Mouse (Mus musculus) cerebellum, adult 9-11 months (tissue): ENCODE data around the gene Scube1.

Experiments
- DNase-seq: peaks from one replicate; pipeline ENCODE4 v3.0.0; 2022

The Scube1 gene

DNA sequence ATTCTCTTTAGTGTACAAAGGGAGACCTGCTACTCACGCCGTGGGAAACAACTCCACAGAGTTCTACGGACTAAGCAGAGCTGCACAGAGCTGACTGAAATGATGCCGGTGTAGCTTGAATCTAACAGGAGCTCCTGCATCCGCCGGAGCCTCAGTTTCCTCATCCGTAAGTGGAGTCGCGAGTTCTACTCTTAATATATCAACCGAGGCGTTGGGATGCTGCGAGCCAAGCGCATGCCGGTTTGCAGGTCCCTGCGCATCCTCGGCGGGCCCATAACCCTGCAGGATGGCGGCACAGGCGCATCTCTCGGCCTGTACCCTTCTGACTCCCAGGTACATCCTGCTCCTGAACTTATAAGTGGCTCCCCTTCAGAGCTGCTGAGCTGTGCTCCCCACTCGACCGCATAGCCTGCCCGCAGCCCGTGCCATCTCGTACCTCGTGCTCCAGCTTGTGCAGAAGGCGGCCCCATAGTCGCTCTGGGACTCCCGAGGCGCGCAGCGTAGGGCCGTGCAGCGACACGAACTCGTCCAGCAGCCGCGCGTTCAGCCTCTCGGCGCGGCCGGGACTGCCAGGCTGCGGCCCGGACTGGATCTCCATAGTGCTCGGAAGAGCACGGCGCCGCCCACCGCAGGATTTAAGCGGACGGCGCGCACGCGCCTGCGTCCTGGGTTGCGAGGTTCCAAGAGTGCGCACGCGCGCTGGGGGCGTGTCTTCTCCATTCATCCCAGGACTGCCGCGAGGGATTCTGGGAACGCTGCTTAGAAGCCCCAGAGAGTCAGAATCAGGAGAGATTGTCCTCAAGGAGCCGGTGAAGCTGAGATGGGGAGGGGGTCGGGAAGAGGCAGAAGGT is 130.1 kb downstream of the Scube1 start, which contains the start of gene Ttll12:
Ttll12 (minus strand) TSS at position 645 of the 851 bp plus-strand sequence.
- DNase-seq, result peak; percentile 94

DNA sequence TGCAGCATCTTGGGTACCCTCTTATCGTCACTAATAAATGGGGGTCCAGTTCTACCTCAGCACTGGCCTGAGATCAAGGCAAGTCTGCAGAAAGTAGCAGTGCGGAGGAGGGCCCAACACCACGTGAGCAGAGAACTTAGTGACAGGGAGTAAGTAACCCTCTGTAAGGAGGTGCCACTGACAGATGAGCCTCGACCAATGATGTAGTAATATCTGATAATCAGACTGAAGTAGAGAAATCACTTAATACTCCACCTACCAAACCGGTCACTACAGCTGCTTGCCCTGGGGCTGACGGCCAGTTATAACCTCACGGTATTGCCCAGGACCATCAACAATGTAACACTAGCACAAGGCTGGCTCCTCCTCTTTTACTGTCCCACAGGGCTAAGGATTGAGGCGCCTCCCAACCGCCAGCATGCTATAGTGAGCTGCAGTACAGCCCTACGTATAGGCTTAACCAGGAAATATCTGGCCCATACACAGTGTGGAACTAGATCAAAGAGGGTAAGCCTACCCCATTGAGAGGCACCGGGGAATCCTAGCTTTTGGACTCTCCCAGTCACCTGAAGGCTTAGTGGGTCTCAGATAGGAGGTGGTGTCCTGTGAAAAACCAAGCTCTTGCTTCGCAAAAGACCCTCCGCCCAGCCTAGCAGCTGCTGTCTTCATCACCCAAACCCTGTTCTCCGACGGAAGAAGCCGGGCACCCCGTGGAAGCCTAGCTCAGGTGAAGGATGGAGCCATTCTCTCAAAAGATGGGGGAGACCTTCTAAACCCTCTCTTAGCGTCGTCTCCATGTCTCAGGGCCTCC is 130.9 kb downstream of the Scube1 start:
- DNase-seq, result no peak

DNA sequence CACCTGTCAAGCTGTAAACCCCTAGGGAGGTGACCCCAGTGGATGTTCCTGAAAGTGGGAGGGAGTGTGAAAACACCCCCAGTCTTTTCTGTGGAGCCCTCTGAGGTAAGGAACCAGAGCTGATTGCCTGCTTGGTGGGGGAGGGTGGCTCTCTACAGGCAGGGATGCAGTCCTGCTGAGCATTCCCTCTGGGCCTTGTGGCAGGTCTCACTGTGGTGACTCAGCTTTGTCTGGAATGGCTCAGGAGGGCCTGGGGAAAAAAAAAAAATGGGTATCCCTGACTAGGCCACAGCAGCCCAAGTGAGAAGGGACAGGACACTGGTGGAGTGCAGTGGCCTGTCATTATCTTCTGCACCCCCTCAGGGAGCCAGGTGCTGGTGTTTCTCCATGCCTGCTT is 131.6 kb downstream of the Scube1 start:
- DNase-seq, result no peak

GRCm38 (mm10) chr15:83592260-83593188 is 132.3 kb downstream of the Scube1 start:
- DNase-seq, result no peak

DNA sequence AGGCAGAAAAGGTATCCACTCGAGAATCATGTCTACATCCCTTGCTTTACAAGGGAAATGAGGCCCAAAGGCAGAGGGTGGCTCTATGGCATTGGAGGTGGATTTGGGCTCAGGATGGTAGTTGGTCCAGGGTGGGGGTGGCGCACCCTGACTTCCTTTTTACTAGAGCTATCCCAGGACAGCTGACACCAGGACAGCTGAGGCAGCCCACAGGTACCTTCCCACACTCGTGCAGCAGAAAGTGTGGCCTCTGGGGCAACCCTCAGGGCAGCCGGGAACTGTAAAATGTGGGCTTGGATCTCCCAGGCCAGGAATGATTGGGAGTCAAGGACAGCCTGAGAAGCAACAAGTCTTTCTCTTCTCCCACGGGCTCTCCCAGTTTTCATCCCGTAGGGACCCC is 133.1 kb downstream of the Scube1 start:
- DNase-seq, result no peak

DNA sequence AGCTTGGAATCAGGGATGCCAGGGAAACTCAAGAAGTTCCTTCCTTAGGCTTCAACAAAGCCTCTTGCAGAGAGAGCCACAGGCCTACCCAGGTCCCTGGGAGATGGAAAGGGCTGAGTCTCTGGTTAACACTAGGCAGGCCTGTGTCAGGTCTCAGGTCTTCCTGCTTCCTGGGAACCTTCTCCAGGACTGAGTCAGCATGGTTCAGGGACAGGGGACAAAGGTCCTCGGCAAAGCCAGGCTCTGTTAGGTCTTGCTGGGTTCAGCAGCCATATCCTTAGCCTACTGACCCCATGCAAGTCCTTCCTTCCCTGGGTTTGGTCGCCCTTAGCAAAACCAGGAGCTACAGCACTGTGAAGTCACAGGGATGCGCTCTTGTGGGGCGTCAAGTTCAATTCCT is 134.0 kb downstream of the Scube1 start:
- DNase-seq, result no peak

- DNase-seq, result no peak
Observed at GRCm38 (mm10) chr15:83584741-83585220, 140.0 kb downstream of the Scube1 start.

DNA sequence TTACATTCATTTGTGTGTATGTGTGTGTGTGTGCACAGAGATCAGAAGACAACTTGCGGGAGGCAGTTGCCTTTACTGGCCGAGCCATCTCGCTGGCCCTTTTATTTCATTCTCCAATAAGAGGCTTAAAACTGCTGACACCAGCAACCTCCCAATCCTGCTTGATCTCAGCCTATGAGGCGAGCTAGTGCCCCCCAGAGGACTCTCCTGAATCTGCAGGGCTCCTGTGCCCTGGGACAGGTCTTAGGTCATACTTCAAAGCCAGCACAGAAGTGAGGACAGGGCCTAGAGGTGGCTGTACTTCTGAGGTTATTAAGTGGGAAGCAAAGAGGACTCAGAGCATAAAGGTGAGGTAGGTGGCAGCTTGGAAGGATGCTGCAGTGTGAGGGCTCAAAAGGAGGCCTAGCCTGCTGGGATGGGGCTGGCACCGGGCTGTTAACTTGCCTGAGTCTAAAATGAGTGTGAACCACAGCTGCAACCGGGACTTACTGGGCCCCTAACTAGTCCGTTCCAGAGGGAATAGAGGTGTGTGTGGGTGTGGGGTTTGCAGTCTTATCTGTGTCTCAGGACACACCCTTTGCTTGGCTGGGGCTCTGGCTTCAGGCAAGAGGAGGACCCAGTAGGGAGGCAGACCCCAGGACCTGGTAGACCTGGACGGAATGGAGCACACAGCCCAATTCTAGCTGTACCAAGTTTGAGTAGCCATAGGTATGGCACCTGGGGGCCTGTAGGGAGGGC is 141.2 kb downstream of the Scube1 start:
- DNase-seq, result no peak

GRCm38 (mm10) chr15:83582931-83583330 is 141.9 kb downstream of the Scube1 start:
- DNase-seq, result no peak

DNA sequence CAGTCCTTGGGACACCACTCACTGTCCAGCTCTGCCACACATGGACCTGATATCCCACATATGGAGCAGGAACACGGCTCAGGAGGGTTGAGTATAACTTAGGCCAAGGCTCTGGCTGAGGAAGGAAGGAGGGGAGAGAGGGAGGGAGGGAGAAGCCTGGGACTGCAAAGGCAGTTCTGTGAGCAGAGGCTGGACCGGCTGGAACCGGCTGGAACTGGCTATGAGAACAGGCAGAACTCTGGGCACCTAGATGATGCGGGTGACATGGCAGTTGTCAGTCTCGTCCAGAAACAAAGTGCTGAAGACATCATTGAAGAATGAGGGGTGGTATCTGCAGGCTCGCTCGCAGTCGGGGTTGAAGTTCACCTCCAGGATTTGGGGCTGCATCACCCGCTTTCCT is 148.2 kb downstream of the Scube1 start:
- no peak for DNase-seq

GRCm38 (mm10) chr15:83575543-83575942 is 149.3 kb downstream of the Scube1 start:
- DNase-seq, result no peak

GRCm38 (mm10) chr15:83574731-83575351 is 150.0 kb downstream of the Scube1 start:
- no peak for DNase-seq

- peak; percentile 55 for DNase-seq
Observed at GRCm38 (mm10) chr15:83573606-83574005, 151.2 kb downstream of the Scube1 start.

DNA sequence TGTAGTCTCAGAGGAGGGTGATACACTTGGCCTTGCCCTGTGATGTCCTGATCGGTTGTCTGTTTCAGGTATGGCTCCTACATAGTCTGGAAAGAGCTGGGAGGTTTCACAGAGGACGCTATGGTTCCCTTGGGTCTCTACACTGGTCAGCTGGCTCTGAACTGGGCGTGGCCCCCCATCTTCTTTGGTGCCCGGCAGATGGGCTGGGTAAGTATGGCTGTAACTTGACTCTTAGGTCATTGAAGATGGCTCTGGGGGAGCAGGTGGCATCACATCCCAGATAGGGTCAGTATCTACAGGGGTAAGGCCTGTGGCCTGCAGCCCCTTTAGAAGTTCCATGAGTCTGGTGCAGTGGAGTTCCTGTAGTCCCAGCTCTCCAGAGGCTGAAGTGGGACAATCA is 152.7 kb downstream of the Scube1 start:
- no peak for DNase-seq

DNA sequence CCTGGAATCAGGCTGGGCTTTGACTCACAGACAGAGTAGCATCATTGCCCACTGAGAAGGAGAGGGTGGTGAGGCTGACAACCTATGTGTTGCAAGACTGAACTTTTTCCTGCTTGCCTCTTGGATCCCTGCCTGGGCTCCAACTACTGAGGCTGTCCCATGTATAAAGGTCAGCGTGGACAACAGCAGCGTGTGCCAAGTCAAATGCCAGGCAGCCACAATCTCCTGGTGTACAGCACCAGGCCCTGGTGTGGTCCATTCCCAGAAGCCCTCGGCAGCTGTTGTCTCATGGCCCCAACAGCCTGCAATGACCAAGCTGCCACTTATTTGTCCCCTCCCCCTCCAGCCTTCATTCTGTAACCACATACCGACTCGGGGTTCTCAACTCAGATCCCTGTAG is 153.2 kb downstream of the Scube1 start:
- no peak for DNase-seq

- no peak for DNase-seq
Observed at GRCm38 (mm10) chr15:83570641-83571040, 154.2 kb downstream of the Scube1 start.

- no peak for DNase-seq
Observed at GRCm38 (mm10) chr15:83569682-83570081, 155.1 kb downstream of the Scube1 start.

DNA sequence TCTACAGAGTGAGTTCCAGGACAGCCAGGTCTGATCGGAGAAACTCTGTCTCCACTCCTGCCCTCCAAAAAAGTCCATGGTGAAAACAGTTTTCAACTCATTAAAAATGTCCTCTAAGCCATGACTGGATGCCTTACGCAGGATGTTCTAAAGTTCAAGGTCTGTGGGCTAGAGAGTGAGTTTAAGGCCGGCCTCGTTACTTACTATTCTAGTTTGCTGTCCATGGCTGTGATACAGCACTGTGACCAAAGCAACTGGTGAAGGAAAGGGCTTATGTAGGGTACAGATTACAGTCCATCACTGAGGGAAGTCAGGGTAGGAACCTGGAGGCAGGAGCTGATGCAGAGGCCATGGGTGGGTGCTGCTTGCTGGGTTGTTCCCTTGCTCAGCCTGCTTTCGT is 156.3 kb downstream of the Scube1 start:
- DNase-seq, result no peak

- no peak for DNase-seq
Observed at GRCm38 (mm10) chr15:83567728-83568127, 157.1 kb downstream of the Scube1 start.

GRCm38 (mm10) chr15:83566006-83566405 is 158.8 kb downstream of the Scube1 start:
- no peak for DNase-seq

- DNase-seq, result no peak
Observed at GRCm38 (mm10) chr15:83565434-83565833, 159.4 kb downstream of the Scube1 start.
